Mouse (Mus musculus): ENCODE measurements around the gene Nfe2l1.

DNA sequence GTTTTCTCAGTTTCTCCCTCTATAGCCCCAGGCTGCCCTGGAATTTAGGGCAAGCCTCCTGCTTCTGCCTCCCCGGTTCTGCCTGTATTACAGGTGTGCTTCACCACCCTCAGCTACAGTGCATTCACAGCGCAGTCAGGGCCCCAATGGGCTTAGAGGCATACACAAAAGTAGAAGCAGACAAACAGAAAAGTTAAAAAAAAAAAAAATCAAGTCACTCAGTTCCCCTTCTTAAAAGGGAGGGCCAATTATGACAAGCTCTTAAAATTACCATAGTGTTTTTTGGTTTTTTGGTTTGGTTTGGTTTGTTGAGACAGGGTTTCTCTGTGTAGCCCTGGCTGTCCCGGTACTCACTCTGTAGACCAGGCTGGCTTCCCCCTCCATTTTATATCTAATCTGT lies 2.8 kb upstream of the Nfe2l1 start:
- TF ChIP-seq CTCF (IDR thresholded peaks at IDR 0.05), result no peak
- no peak for TF ChIP-seq POLR2A (IDR thresholded peaks at IDR 0.05; ENCODE audit: insufficient read depth, low read depth, low read length)
